Mouse (Mus musculus) intestine, embryonic 16.5 days (tissue): ENCODE results near the gene Gm49711. TPM values are rescaled to one million over a fixed set of nuclear protein-coding genes. Genes with fewer than 3 reads are reported as not detected.

Experiments used
- ATAC-seq: fragments of 200-750 bp; cut with Nextera tagmentation; 2 replicates; pipeline ENCODE4 v1.8.0; 2017; ENCODE audit warnings: moderate TSS enrichment, moderate library complexity
- H3K27ac ChIP-seq: fragments of 300-500 bp; sonication (generic); 2 replicates; pipeline ENCODE4 v1.5.1; 2014; ENCODE audit warnings: mild to moderate bottlenecking, low read length
- H3K27me3 ChIP-seq: fragments of 300-500 bp; sonication (generic); replicated peaks from 2 replicates; pipeline ENCODE4 v1.6.1; 2014; ENCODE audit warnings: low read length, control low read depth, mixed read lengths; ENCODE audit not compliant: control insufficient read depth, insufficient read depth
- H3K36me3 ChIP-seq: fragments of 300-500 bp; sonication (generic); 2 replicates; pipeline ENCODE4 v1.6.1; 2014; ENCODE audit warnings: low read length, control low read depth; ENCODE audit not compliant: control insufficient read depth, insufficient read depth
- H3K4me1 ChIP-seq: fragments of 300-500 bp; sonication (generic); 2 replicates; pipeline ENCODE4 v1.6.1; 2014; ENCODE audit warnings: low read length, control low read depth, mixed read lengths; ENCODE audit not compliant: control insufficient read depth, insufficient read depth
- H3K4me2 ChIP-seq: fragments of 300-500 bp; sonication (generic); 2 replicates; pipeline ENCODE4 v1.6.1; 2014; ENCODE audit warnings: low read depth, low read length, control low read depth
- H3K4me3 ChIP-seq: fragments of 300-500 bp; sonication (generic); 2 replicates; pipeline ENCODE4 v1.5.1; 2014; ENCODE audit warnings: mild to moderate bottlenecking, low read length
- H3K9ac ChIP-seq: fragments of 300-500 bp; sonication (generic); 2 replicates; pipeline ENCODE4 v1.6.1; 2014; ENCODE audit warnings: low read depth, low read length
- H3K9me3 ChIP-seq: fragments of 300-500 bp; sonication (generic); 2 replicates; pipeline ENCODE4 v1.6.1; 2016; ENCODE audit warnings: low read length, control low read depth; ENCODE audit not compliant: control insufficient read depth
- WGBS: fragments of 180-500 bp; shearing (Covaris S2); extraction: QIAGEN DNeasy Blood & Tissue Kit; methylation state at CpG from one replicate; pipeline ENCODE4 v1.1.7; 2014; 5-methylcytosine and 5-hydroxymethylcytosine counted together
- polyA plus RNA-seq: library from polyadenylated mRNA; unstranded; fragments of >200 nt; fragmentation: Nextera tagmentation; extraction: Ambion mirVana; gene quantifications from 2 replicates; pipeline ENCODE4 v1.2.1, GENCODE M21; 2015

Gene Gm49711
- polyA plus RNA-seq, 1 experiment from 2014 or later, result not detected

- Histone ChIP-seq H3K9me3 (no peaks in the 10 kb centered on the region; the same call in 1 of the 2 replicates), H3K36me3 (no peaks in the 10 kb centered on the region), H3K4me1 (peaks cover 2% of the 10 kb centered on the region; the same call in 1 of the 2 replicates), H3K4me2 (no peak overlapping the region), H3K4me3 (no peak overlapping the region), H3K9ac (no peak overlapping the region), H3K27me3 (no peaks in the 10 kb centered on the region), H3K27ac (no peak overlapping the region)
- ATAC-seq, result no peak
- 53% methylated on average over 8 of the region's 8 CpGs for WGBS
Measured at GRCm38 (mm10) chr16:92036701-92037100, 21.4 kb upstream of the Gm49711 start.

DNA sequence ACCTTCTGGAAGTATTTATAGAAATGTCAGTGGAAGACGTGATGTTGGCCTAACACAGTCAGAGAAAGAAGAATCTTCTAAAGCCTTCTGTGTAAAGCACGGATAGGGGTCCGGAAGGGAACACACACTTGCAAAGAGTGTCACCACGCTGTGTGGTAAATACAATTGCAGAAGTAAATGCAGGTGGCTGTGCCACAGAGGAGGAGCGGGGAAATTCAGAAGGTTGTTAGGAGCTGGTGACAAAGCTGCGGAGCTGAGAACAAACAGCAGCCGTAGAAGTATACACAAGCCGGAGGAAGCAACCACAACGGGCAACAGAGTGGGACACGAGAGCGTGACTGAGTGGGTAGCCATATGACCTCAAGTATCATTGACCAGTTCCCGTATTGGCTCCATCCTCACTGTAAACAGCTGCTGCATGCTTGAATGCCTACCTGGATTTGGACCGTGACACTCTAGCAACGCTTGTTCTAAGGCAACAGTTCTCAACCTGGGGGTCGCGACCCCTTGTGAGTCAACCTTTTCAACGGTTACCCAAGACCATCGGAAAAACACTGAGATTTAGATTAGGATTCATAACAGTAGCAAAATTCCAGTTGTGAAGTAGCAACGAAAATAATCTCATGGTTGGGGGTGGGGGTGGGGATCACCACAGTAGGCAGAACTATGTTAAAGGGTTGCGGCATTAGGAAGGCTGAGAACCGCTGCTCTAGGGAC is 20.1 kb upstream of the Gm49711 start:
- no peaks in the 10 kb centered on the region for H3K36me3 ChIP-seq
- H3K4me1 ChIP-seq, result peaks cover 2% of the 10 kb centered on the region; the same call in 1 of the 2 replicates
- H3K27ac ChIP-seq, result no peak overlapping the region
- WGBS, result 74% methylated on average over 21 of the region's 21 CpGs
- no peak overlapping the region for H3K4me2 ChIP-seq
- H3K4me3 ChIP-seq, result no peak overlapping the region
- H3K27me3 ChIP-seq, result no peaks in the 10 kb centered on the region
- no peaks in the 10 kb centered on the region for H3K9me3 ChIP-seq
- ATAC-seq, result no peak
- H3K9ac ChIP-seq, result no peak overlapping the region

DNA sequence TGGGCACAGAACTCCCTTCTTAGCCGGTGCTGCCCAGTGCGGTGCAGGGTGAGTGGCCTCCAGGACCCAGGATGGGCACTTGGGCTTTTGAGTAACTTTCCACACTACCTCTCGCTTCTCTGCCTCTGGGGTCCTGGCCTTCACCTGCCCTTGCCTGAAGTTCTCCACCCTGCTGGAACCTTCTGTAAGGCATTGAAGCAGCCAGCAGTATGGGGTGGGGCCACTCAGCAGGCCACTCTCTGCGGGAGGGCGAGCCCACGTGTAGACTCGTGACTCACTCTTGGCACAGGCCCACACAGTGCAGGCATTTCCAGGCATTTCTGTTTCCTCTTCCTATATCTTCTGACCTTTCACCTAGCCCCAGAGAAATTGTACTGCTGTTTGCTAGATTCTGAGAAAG is 18.7 kb upstream of the Gm49711 start:
- Histone ChIP-seq H3K27ac (no peak overlapping the region), H3K27me3 (no peaks in the 10 kb centered on the region), H3K4me3 (no peak overlapping the region), H3K4me2 (no peak overlapping the region), H3K36me3 (no peaks in the 10 kb centered on the region), H3K9ac (no peak overlapping the region), H3K9me3 (no peaks in the 10 kb centered on the region), H3K4me1 (peaks cover 2% of the 10 kb centered on the region; the same call in 1 of the 2 replicates)
- ATAC-seq, result peak; percentile 88
- WGBS, result 81% methylated on average over 7 of the region's 7 CpGs

- no peaks in the 10 kb centered on the region for H3K9me3 ChIP-seq
- 93% methylated on average over 11 of the region's 11 CpGs for WGBS
- H3K4me1 ChIP-seq, result peaks cover 2% of the 10 kb centered on the region; the same call in 1 of the 2 replicates
- no peak overlapping the region for H3K4me3 ChIP-seq
- no peaks in the 10 kb centered on the region for H3K27me3 ChIP-seq
- H3K36me3 ChIP-seq, result no peaks in the 10 kb centered on the region
- no peak for ATAC-seq
- H3K27ac ChIP-seq, result no peak overlapping the region
- no peak overlapping the region for H3K9ac ChIP-seq
- H3K4me2 ChIP-seq, result no peak overlapping the region
Measured at GRCm38 (mm10) chr16:92039966-92040365, 18.1 kb upstream of the Gm49711 start.

GRCm38 (mm10) chr16:92051777-92052310 is 6.3 kb upstream of the Gm49711 start:
- H3K27me3 ChIP-seq, result no peaks in the 10 kb centered on the region
- H3K4me3 ChIP-seq, result no peak overlapping the region
- H3K27ac ChIP-seq, result no peak overlapping the region
- H3K9ac ChIP-seq, result no peak overlapping the region
- no peaks in the 10 kb centered on the region for H3K4me1 ChIP-seq
- WGBS, result 77% methylated on average over 7 of the region's 7 CpGs
- peak; percentile 76 for ATAC-seq
- H3K36me3 ChIP-seq, result no peaks in the 10 kb centered on the region
- H3K4me2 ChIP-seq, result no peak overlapping the region
- peaks cover 11% of the 10 kb centered on the region for H3K9me3 ChIP-seq

GRCm38 (mm10) chr16:92052569-92052968 is 5.5 kb upstream of the Gm49711 start:
- Histone ChIP-seq H3K9ac (no peak overlapping the region), H3K4me2 (no peak overlapping the region), H3K4me1 (no peaks in the 10 kb centered on the region), H3K4me3 (no peak overlapping the region), H3K36me3 (no peaks in the 10 kb centered on the region), H3K27me3 (no peaks in the 10 kb centered on the region), H3K27ac (no peak overlapping the region), H3K9me3 (peaks cover 11% of the 10 kb centered on the region)
- 78% methylated on average over 10 of the region's 10 CpGs for WGBS
- no peak for ATAC-seq

DNA sequence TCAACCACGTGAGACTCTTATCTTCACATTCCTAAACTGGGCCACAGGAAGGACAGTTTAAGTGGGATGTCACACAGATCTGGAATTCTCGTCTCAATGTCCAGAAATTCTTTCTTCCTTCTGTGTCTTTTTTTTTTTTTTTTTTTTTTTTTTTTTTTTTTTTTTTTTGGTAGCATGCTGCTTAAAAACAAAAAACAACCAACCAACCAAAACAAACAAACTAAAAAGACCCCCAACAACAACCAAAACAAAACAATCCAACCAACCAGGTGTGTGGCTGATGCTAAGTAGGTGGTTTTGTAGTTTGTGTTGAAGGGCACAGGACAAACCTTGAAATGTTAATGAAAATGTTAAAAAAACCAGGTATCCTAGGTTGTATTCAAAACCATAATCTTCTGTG is 1.4 kb upstream of the Gm49711 start:
- 41% methylated on average over 2 of the region's 2 CpGs for WGBS
- Histone ChIP-seq H3K27ac (no peak overlapping the region), H3K36me3 (no peaks in the 10 kb centered on the region), H3K4me2 (no peak overlapping the region), H3K9ac (no peak overlapping the region), H3K27me3 (no peaks in the 10 kb centered on the region), H3K4me1 (peaks cover 9% of the 10 kb centered on the region), H3K9me3 (peaks cover 11% of the 10 kb centered on the region), H3K4me3 (no peak overlapping the region)
- no peak for ATAC-seq

GRCm38 (mm10) chr16:92057456-92057851 is 662 bp upstream of the Gm49711 start:
- 2% methylated on average over 11 of the region's 11 CpGs for WGBS

DNA sequence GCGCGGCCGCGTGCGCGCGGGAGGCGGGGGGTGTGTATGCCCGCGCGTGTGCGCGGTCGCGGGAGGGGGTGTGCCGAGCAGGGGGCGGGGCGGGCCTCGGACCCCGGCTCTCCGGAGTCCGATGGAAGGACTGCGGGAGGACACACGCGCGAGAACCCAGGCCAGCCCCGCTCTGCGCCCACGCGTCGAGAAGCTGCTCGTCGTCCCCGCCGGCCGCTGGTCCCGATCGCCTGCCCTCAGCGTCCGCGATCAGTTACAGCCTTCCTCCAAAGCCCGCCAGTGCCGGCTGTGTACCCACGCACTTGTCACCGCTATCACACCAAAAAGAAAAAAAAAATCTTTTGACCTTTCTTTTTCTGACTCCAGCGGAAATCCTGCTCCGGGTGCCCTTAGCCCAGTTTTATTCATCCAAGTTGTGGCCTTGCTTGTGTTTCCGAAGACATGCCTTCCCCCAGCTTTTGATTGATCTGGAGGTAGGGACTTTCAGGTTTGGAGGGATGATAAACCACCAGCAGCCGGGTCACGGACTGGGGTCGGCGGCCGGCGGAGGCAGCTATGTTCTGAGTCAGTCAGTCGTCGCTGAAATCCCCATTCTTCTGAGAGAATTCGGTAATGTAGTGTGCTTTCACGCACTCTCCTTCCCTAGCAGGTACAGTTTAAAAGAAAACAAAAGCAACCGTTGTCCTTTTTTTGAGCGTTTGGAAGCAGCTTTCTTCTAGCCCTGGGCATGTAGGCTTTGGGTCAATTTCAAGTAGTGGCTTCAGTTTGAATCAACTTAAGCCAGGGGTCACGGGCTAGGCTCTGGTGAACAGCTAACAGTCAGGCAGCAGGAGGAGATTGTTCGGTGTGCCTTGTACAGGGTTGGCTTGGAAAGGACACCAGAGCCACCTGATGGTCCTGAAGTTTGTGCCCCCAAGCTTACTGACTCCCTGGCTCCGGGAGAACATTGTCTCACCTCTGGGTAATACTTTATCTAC is 816 bp downstream of the Gm49711 start:
- H3K4me3 ChIP-seq, result peak overlapping the region; percentile 78
- 3% methylated on average over 54 of the region's 63 CpGs for WGBS
- peaks cover 9% of the 10 kb centered on the region for H3K4me1 ChIP-seq
- H3K9ac ChIP-seq, result peak overlapping the region; percentile 82
- H3K27me3 ChIP-seq, result no peaks in the 10 kb centered on the region
- H3K27ac ChIP-seq, result peak overlapping the region; percentile 52
- H3K4me2 ChIP-seq, result peak overlapping the region; percentile 89
- ATAC-seq, result peak; percentile 9; the same call in 1 of the 2 replicates
- H3K36me3 ChIP-seq, result no peaks in the 10 kb centered on the region
- peaks cover 7% of the 10 kb centered on the region for H3K9me3 ChIP-seq

More at GRCm38 (mm10) chr16:92057456-92057851, 662 bp upstream of the Gm49711 start:
- peak; percentile 47 for ATAC-seq
- H3K4me1 ChIP-seq, result peaks cover 9% of the 10 kb centered on the region
- H3K9me3 ChIP-seq, result peaks cover 11% of the 10 kb centered on the region
- H3K27me3 ChIP-seq, result no peaks in the 10 kb centered on the region
- H3K27ac ChIP-seq, result peak overlapping the region; percentile 85
- no peaks in the 10 kb centered on the region for H3K36me3 ChIP-seq
- H3K9ac ChIP-seq, result peak overlapping the region; percentile 82
- peak overlapping the region; percentile 89 for H3K4me2 ChIP-seq
- peak overlapping the region; percentile 78 for H3K4me3 ChIP-seq
